Mouse (Mus musculus) cerebellum, adult 2 months (tissue): ENCODE data around the gene Irf2bpl.

ENCODE experiments used
- CTCF ChIP-seq: fragments of 200-500 bp; IDR thresholded peaks from 2 replicates; pipeline ENCODE4 v1.5.1; 2011; ENCODE audit warnings: low read depth, mild to moderate bottlenecking, control low read depth, low read length, moderate library complexity, borderline replicate concordance; ENCODE audit not compliant: insufficient read depth
- POLR2A ChIP-seq: fragments of 200-500 bp; IDR thresholded peaks from 2 replicates; pipeline ENCODE4 v1.6.1; 2011; ENCODE audit warnings: low read length, control low read depth, borderline replicate concordance; ENCODE audit not compliant: insufficient read depth

- TF ChIP-seq POLR2A (no peak), CTCF (no peak)
Measured at GRCm38 (mm10) chr12:86849945-86850626, 34.5 kb downstream of the Irf2bpl start.
